Mouse (Mus musculus) mouse trophoblast stem cell (cell line): ENCODE results near the gene Zfp36l1.

ENCODE experiments used
- in situ Hi-C, 2 experiments: fragments of 300-500 bp; cut with MseI, MboI; formaldehyde crosslinking; loops; 2 replicates in 1 of 2; 3 replicates in 1 of 2; pipeline ENCODE4 v1.15.1; 2025

Zfp36l1 gene

GRCm38 (mm10) chr12:80070534-80071287 lies 42.1 kb downstream of the Zfp36l1 start:
- in situ Hi-C loops, result no loop called here

GRCm38 (mm10) chr12:80069040-80069439 lies 43.8 kb downstream of the Zfp36l1 start:
- in situ Hi-C loops, result no loop called here

GRCm38 (mm10) chr12:80068016-80068415 lies 44.8 kb downstream of the Zfp36l1 start:
- in situ Hi-C loops, result no loop called here

- in situ Hi-C loops, result no loop called here
Measured at GRCm38 (mm10) chr12:80065049-80065448, 47.8 kb downstream of the Zfp36l1 start.

GRCm38 (mm10) chr12:80064306-80064705 lies 48.5 kb downstream of the Zfp36l1 start:
- in situ Hi-C loops, result no loop called here

- in situ Hi-C loops, result no loop called here
Measured at GRCm38 (mm10) chr12:80063402-80064150, 49.2 kb downstream of the Zfp36l1 start.

- in situ Hi-C loops, result no loop called here
Measured at GRCm38 (mm10) chr12:80062410-80063401, 50.1 kb downstream of the Zfp36l1 start.

GRCm38 (mm10) chr12:80061810-80062209 lies 51.0 kb downstream of the Zfp36l1 start:
- in situ Hi-C loops, result no loop called here

- in situ Hi-C loops, result no loop called here
Measured at GRCm38 (mm10) chr12:80060809-80061208, 52.0 kb downstream of the Zfp36l1 start.

GRCm38 (mm10) chr12:80060338-80060737 lies 52.5 kb downstream of the Zfp36l1 start:
- in situ Hi-C loops, result no loop called here

GRCm38 (mm10) chr12:80059773-80060328 lies 53.0 kb downstream of the Zfp36l1 start:
- in situ Hi-C loops, result no loop called here
